Mouse (Mus musculus) regulatory T cell (primary cell): ENCODE data around the gene Kdm3a.

ENCODE experiments used
- in situ Hi-C: fragments of 300-600 bp; cut with MboI, MseI; formaldehyde crosslinking; loops from one replicate; pipeline ENCODE4 v1.15.1; 2025; ENCODE audit warnings: high pct_unique_total_duplicates

The Kdm3a gene

DNA sequence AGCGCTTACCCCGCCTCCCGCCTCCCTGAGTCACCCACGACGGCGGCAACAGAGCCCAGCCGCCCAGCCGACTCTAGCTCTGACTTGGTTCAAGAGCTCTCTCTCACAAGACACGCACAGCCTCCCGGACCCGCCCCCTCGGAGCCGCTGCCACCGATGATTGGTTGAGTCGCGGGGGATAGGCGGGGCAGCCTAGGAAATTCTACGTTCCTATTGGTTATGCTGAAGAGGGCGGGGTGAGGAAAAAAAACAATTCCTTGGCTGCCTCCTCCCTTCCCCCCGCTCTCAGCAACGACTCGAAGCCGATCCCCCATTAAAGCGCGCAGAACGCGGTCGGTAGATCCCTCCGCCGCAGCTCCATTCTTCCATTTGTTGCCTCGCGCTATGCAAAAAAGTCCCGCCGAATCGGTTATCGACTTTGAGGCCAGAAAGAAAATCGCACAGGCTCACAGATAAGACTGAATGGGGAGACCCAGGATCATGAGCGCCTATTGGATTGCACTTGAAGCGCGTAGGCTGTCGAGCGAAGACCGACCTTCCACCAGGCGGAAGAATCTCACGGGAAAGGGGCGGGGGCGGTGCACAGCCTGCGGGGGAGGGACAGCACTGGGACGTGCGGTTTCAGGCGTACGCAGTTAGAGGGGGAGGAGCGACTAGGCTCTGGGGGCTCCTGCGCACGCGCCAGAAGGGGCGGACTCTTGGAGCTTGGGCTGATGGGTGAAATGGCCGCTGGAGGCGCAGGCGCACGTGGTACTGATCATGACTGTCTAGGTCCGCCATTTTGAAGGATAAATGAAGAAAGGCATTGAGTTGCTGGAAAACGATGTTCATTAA is at the start of gene Kdm3a:
TSS of gene Kdm3a (minus strand) at position 162 of the 834 bp plus-strand sequence.
- in situ Hi-C loops, result no loop called here

GRCm38 (mm10) chr6:71678891-71679290 is 46.1 kb upstream of the Kdm3a start:
- in situ Hi-C loops, result no loop called here

DNA sequence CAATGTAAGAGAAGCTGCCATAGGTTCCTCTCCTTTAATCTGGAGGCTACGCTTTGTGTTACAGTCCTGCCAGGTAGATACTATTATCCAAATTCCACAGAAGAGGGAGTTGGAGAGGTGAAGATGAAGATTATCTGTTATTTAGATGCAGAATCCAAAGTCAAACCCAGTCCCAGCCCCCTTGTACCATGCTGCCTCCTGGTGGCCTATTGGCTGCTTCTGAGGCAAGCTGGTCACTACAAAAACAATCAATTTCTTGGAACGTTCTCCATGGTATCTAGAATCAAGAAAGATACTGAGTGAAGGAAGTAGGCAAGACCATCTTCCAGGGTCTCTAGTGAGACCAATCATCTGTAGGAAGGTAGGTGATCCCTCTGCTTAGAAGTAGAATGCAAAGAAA is 40.4 kb upstream of the Kdm3a start:
- in situ Hi-C loops, result no loop called here

DNA sequence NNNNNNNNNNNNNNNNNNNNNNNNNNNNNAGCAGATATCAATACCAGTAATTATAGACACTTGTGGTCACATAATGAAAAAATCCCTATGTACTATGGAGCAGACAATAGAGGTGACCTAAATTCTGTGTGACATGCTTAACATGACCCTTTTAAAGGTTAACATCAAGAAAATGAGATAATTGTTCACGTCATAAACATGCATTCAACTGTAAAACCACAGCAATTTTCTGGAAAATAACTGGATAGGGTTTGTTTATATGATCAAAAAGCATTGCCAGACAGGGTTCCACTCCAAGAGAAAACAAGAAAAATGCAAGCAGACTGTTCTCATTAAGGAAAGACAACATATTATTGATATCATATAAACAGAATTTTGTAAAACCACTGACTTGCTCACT is 31.7 kb upstream of the Kdm3a start:
- in situ Hi-C loops, result no loop called here

GRCm38 (mm10) chr6:71658290-71658689 is 25.5 kb upstream of the Kdm3a start:
- in situ Hi-C loops, result no loop called here

GRCm38 (mm10) chr6:71655835-71656234 is 23.0 kb upstream of the Kdm3a start:
- in situ Hi-C loops, result no loop called here

DNA sequence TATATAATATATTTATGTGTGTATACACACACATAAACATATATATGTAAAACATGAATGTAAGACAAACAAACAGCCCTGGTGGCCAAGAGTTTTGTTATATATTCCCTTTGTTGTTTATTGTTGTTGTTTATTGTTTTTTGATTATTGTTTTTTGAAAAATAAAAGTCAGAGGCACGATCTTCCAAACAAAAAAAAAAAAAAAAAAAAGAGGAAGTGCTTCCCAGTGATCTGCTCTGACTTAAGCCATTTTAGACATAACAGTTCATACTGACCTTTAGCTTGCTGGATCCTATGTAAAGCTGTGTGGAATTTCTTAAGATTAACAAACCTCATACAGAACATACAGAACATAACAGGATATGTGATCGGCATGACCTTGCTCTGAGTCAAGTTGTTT is 19.1 kb upstream of the Kdm3a start:
- in situ Hi-C loops, result no loop called here

GRCm38 (mm10) chr6:71632486-71632828 is 333 bp downstream of the Kdm3a start:
- in situ Hi-C loops, result no loop called here

DNA sequence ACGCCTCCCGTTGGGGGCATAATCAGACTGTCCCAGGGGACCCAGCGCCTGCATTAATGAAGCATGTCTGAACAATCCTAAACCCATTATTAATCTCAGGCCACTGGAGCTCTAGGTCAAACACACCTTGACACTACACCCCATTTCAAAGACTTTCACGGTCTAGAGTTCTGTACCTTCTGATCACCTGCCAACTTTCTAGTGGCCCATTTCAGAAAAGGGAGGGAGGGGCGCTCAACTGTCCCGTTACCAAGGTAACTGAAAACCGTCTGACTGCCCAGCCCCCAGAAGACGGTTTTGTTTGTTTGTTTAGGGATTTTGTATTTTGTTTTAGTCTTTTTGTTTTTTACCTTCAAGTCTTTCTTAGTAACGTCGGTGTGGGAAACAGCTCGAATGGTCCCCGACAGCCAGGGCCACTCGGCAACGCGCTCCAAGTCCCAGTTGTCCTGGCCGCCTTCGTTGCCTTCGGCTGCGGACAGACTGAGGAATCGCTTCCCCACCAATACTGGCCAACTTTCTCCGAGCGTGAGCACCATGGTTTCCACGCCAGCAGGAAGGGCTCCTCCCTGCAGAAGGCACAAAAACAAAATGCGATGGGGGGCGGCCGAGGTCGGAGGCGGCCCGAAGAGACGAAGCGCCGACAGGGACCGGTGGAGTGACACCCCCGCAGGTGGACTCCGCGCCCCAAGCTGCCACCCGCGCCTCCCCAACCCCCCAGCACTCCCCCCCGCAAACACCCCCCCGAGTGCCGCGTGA is 906 bp downstream of the Kdm3a start:
- in situ Hi-C loops, result no loop called here

- in situ Hi-C loops, result no loop called here
These were observed 1.6 kb downstream of the Kdm3a start for GRCm38 (mm10) chr6:71631196-71631595.

DNA sequence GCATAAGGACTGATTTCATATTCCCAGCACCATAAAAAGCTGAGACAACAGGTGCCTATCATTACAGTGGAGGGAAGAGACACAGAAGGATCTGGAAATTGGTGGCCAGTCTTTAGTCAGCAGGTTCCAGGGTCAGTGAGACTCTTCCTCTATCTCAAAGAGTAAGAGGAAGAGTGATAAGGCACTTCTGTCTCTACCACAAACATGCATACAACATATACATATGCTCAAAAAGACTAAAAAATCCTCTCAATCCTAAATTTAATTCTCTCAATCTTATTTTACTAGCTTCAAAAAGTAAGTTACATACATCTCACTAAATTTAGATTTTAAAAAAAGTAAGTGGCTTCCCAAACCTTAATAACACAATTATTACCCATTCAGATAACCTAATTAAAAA is 5.5 kb downstream of the Kdm3a start:
- in situ Hi-C loops, result loop anchor here (5.0 kb wide), 1 partner anchor 35 kb away; no protein-coding TSS in a partner anchor

- in situ Hi-C loops, result loop anchor here (5.0 kb wide), 1 partner anchor 34 kb away; no protein-coding TSS in a partner anchor
These were observed 6.8 kb downstream of the Kdm3a start for GRCm38 (mm10) chr6:71625984-71626383.

GRCm38 (mm10) chr6:71624723-71625122 is 8.1 kb downstream of the Kdm3a start:
- in situ Hi-C loops, result loop anchor here (5.0 kb wide), 1 partner anchor 32 kb away; no protein-coding TSS in a partner anchor

DNA sequence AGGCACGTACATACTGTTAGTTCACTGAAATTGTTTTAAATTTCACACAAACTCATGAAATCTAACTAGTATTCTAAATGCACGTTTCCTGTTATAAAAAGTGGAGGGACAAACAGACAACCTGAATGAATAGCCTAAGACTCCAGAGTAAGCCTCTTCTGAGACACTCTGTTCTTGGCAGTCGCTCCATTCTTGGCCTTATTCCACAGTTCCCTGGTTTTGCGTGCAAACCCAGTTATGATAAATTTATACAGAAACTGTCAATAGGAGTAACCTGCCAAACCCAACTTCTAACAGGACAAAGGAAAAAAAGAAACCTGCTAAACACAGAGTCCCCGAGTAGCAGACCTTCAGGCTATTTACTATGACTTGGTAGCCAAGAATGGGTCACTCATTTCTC is 10.8 kb downstream of the Kdm3a start:
- in situ Hi-C loops, result no loop called here

DNA sequence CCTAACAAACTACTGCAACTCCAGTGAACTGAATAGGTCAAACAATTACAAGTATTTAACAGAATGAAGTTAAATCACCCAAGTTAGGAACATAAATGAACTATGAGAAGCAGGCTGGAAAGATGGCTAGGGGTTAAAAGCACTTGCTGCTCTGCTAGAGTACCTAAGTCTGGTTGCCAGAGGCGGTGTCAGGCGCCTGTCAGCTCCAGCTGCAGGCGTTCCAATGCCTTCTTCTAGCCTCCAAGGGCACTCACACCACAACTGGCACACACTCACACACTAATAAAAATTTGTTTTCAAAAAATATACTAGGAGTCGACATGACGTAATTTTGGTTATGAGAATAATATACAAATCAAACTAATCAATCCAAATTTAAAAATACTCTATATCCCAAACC is 11.2 kb downstream of the Kdm3a start:
- in situ Hi-C loops, result no loop called here

GRCm38 (mm10) chr6:71616959-71617358 is 15.8 kb downstream of the Kdm3a start:
- in situ Hi-C loops, result no loop called here

DNA sequence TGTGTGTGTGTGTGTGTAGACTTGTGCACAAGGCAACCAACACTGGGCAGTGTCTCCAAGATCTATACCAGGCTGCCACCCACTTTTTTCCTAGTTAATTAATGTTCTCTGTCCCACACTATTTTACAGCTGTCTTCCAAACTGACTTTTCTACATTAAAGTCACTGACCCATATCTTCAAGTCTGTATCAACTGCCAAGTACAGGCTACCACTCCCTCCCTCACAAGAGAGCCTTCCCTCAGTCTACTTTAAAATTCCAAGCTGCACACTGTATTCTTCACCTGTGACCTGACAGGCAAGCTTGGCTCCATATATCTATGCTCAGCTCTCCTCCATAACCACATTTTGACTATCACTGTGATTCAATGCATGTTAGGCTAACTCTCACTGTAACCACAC is 19.6 kb downstream of the Kdm3a start:
- in situ Hi-C loops, result no loop called here

GRCm38 (mm10) chr6:71609968-71610367 is 22.8 kb downstream of the Kdm3a start:
- in situ Hi-C loops, result no loop called here

DNA sequence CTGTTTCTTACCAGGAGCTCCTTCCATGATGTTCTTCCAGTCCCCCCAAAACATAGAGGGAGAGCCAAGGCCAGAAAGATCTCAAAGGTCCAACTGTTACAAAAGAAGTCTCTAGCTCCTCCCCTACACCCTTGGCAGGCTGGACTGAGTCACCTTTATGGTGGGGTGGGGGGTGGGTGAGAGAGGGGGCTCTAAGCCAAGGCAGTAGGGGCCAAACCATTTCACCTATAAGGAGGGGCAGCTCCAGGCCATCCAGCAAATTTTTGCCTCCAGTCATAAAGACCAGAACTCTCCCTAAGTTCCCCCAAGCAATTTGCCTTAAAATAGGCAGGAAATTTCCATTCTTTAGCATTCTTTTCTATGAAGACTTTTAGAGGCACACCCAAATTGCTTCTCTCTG is 23.8 kb downstream of the Kdm3a start:
- in situ Hi-C loops, result no loop called here

DNA sequence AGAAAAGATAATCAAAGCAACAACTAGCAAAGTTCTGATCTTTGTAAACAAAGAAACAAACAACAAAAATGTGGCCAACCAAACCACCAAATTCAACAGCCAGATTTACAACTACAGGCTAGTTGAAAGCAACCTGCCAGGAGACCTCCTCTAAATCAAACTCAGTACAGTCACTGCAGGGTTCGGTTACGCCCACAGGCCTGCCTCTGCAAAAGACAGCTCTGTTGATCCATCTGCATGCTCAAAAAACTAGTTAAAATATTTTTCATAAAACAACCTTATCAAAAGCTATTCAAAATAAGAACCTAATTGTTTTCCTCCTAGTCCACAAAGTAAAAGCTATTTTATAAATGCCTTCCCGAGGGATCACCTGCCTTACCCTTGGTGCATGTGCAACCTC is 25.0 kb downstream of the Kdm3a start:
- in situ Hi-C loops, result no loop called here

DNA sequence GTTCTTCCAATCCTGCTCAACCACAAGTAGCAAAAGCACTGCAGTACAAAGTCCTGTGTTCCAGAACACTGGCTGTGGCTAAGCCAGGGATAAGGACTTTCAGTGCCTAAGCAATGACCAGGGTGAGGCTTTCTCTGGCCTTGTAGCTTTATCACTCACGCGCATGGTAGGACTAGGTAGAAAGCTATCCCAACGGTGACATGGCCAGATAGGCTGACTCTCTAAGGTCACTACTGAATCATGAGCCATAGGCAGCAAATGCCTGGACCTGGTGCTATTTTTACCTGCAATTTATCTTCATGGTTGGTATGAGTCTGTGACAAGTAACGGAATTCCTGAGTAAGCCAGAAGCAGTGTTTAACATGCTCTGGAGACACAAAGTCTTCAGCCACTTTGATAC is 42.6 kb downstream of the Kdm3a start:
- in situ Hi-C loops, result loop anchor here (5.0 kb wide), 1 partner anchor 37 kb away; no protein-coding TSS in a partner anchor

- in situ Hi-C loops, result no loop called here
These were observed 43.4 kb downstream of the Kdm3a start for GRCm38 (mm10) chr6:71589401-71589800.

DNA sequence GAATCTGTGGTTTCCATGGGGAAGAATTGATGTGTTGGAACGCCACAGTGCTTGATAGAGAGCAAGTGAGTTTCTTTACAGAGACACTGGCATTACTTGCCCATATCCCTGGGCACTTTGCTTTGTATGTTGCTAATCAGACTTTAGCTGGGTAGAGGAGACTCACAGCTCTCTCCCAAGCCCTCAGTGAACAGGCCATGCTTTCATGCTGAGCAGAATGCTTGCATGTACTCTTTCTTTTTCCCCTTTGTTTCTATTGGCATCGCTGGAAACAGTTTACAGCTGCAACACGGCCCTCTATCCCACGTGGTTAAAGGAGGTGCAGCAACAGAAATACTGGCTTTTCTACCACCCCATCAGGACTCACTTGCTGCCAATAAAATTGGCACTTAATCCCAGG is 49.6 kb downstream of the Kdm3a start:
- in situ Hi-C loops, result no loop called here
